Mouse (Mus musculus) limb, embryonic 11.5 days (tissue): ENCODE measurements at regions not wholly inside any gene's neighbourhood (a gene's known extent, or its start where the extent isn't known, plus 50 kb on each side); places are given as distances from the start of the nearest gene placed in this dataset.

Experiments
- ATAC-seq: fragments of 200-750 bp; cut with Nextera tagmentation; 2 replicates; pipeline ENCODE4 v1.8.0; 2017; ENCODE audit warnings: low read depth; ENCODE audit not compliant: insufficient number of reproducible peaks, low FRiP score, low TSS enrichment
- DNase-seq: peaks from one replicate; pipeline ENCODE4 v3.0.0-alpha.2; 2015; ENCODE audit warnings: low spot score
- H3K27ac ChIP-seq: fragments of 300-500 bp; sonication (generic); replicated peaks from 2 replicates; pipeline ENCODE4 v1.5.1; 2014; ENCODE audit warnings: low read depth, mild to moderate bottlenecking, low read length
- H3K27me3 ChIP-seq: fragments of 300-500 bp; sonication (generic); 2 replicates; pipeline ENCODE4 v1.6.1; 2014; ENCODE audit warnings: mild to moderate bottlenecking, low read length, mixed read lengths; ENCODE audit not compliant: control insufficient read depth, insufficient read depth
- H3K36me3 ChIP-seq: fragments of 300-500 bp; sonication (generic); 2 replicates; pipeline ENCODE4 v1.6.1; 2014; ENCODE audit warnings: mild to moderate bottlenecking, low read length, moderate library complexity, mixed read lengths; ENCODE audit not compliant: control insufficient read depth, insufficient read depth
- H3K4me1 ChIP-seq: fragments of 300-500 bp; sonication (generic); 2 replicates; pipeline ENCODE4 v1.6.1; 2014; ENCODE audit warnings: low read length, mixed read lengths; ENCODE audit not compliant: control insufficient read depth, insufficient read depth
- H3K4me2 ChIP-seq: fragments of 300-500 bp; sonication (generic); 2 replicates; pipeline ENCODE4 v1.6.1; 2014; ENCODE audit warnings: low read depth, mild to moderate bottlenecking, moderate library complexity; ENCODE audit not compliant: severe bottlenecking
- H3K4me3 ChIP-seq: fragments of 300-500 bp; sonication (generic); 2 replicates; pipeline ENCODE4 v1.5.1; 2014; ENCODE audit warnings: low read depth, low read length
- H3K9ac ChIP-seq: fragments of 300-500 bp; sonication (generic); 2 replicates; pipeline ENCODE4 v1.6.1; 2014; ENCODE audit warnings: mild to moderate bottlenecking, low read length
- H3K9me3 ChIP-seq: fragments of 300-500 bp; sonication (generic); 2 replicates; pipeline ENCODE4 v1.6.1; 2016; ENCODE audit warnings: low read length; ENCODE audit not compliant: control insufficient read depth
- WGBS: fragments of 180-500 bp; shearing (Covaris S2); extraction: QIAGEN DNeasy Blood & Tissue Kit; methylation state at CpG from one replicate; pipeline ENCODE4 v1.1.7; 2014; 5-methylcytosine and 5-hydroxymethylcytosine counted together

- H3K36me3 ChIP-seq: no peaks in the 10 kb centered on the region
- ATAC-seq: no peak
These were observed 112.5 kb upstream of the Hmgn3 start for GRCm38 (mm10) chr9:83258986-83259385.

GRCm38 (mm10) chr9:83258476-83258875 lies 112.0 kb upstream of the Hmgn3 start:
- Histone ChIP-seq H3K4me2 (no peak overlapping the region), H3K36me3 (no peaks in the 10 kb centered on the region), H3K9me3 (no peaks in the 10 kb centered on the region), H3K4me1 (no peaks in the 10 kb centered on the region), H3K27me3 (no peaks in the 10 kb centered on the region), H3K27ac (no peak overlapping the region), H3K4me3 (no peak overlapping the region), H3K9ac (no peak overlapping the region)
- WGBS: 85% methylated on average over 3 of the region's 3 CpGs
- DNase-seq: no peak
- no peak for ATAC-seq

More at GRCm38 (mm10) chr9:83258986-83259385, 112.5 kb upstream of the Hmgn3 start:
- H3K9ac ChIP-seq: no peak overlapping the region
- no peak overlapping the region for H3K4me2 ChIP-seq
- 87% methylated on average over 3 of the region's 3 CpGs for WGBS
- no peak overlapping the region for H3K4me3 ChIP-seq
- no peaks in the 10 kb centered on the region for H3K27me3 ChIP-seq
- no peak for DNase-seq
- no peaks in the 10 kb centered on the region for H3K4me1 ChIP-seq
- no peak overlapping the region for H3K27ac ChIP-seq
- H3K9me3 ChIP-seq: no peaks in the 10 kb centered on the region

GRCm38 (mm10) chr9:83254356-83254755 lies 107.9 kb upstream of the Hmgn3 start:
- DNase-seq: no peak

GRCm38 (mm10) chr9:83253789-83254188 lies 107.3 kb upstream of the Hmgn3 start:
- H3K4me3 ChIP-seq: no peak overlapping the region
- 90% methylated on average over 11 of the region's 11 CpGs for WGBS
- no peaks in the 10 kb centered on the region for H3K27me3 ChIP-seq
- DNase-seq (no peak), ATAC-seq (no peak)
- H3K9me3 ChIP-seq: no peaks in the 10 kb centered on the region
- no peak overlapping the region for H3K27ac ChIP-seq
- no peaks in the 10 kb centered on the region for H3K4me1 ChIP-seq
- H3K9ac ChIP-seq: no peak overlapping the region
- H3K36me3 ChIP-seq: no peaks in the 10 kb centered on the region
- no peak overlapping the region for H3K4me2 ChIP-seq

More at GRCm38 (mm10) chr9:83254356-83254755, 107.9 kb upstream of the Hmgn3 start:
- no peaks in the 10 kb centered on the region for H3K36me3 ChIP-seq
- ATAC-seq: no peak
- 92% methylated on average over 6 of the region's 6 CpGs for WGBS
- H3K27ac ChIP-seq: no peak overlapping the region
- H3K27me3 ChIP-seq: no peaks in the 10 kb centered on the region
- H3K4me3 ChIP-seq: no peak overlapping the region
- H3K9ac ChIP-seq: no peak overlapping the region
- no peak overlapping the region for H3K4me2 ChIP-seq
- H3K9me3 ChIP-seq: no peaks in the 10 kb centered on the region
- H3K4me1 ChIP-seq: no peaks in the 10 kb centered on the region

- Histone ChIP-seq H3K4me3 (no peak overlapping the region), H3K27ac (no peak overlapping the region), H3K9ac (no peak overlapping the region), H3K4me1 (no peaks in the 10 kb centered on the region), H3K4me2 (no peak overlapping the region), H3K27me3 (no peaks in the 10 kb centered on the region), H3K9me3 (no peaks in the 10 kb centered on the region), H3K36me3 (no peaks in the 10 kb centered on the region)
- ATAC-seq (no peak), DNase-seq (no peak)
- 75% methylated on average over 5 of the region's 5 CpGs for WGBS
These were observed 105.3 kb upstream of the Hmgn3 start for GRCm38 (mm10) chr9:83251793-83252192.

GRCm38 (mm10) chr9:83249871-83250270 lies 103.4 kb upstream of the Hmgn3 start:
- DNase-seq: no peak
- Histone ChIP-seq H3K4me2 (no peak overlapping the region), H3K27ac (no peak overlapping the region), H3K9ac (no peak overlapping the region), H3K4me3 (no peak overlapping the region), H3K4me1 (no peaks in the 10 kb centered on the region), H3K36me3 (no peaks in the 10 kb centered on the region), H3K27me3 (no peaks in the 10 kb centered on the region), H3K9me3 (no peaks in the 10 kb centered on the region)
- 93% methylated on average over 5 of the region's 5 CpGs for WGBS
- no peak for ATAC-seq

- WGBS: 83% methylated on average over 2 of the region's 2 CpGs
These were observed 101.8 kb upstream of the Hmgn3 start for GRCm38 (mm10) chr9:83248164-83248730.

GRCm38 (mm10) chr9:83247066-83247668 lies 100.7 kb upstream of the Hmgn3 start:
- Histone ChIP-seq H3K9me3 (no peaks in the 10 kb centered on the region), H3K4me2 (no peak overlapping the region), H3K27me3 (no peaks in the 10 kb centered on the region), H3K36me3 (no peaks in the 10 kb centered on the region), H3K4me1 (no peaks in the 10 kb centered on the region), H3K4me3 (no peak overlapping the region), H3K9ac (no peak overlapping the region), H3K27ac (no peak overlapping the region)
- 74% methylated on average over 12 of the region's 12 CpGs for WGBS
- no peak for DNase-seq
- no peak for ATAC-seq

More at GRCm38 (mm10) chr9:83248164-83248730, 101.8 kb upstream of the Hmgn3 start:
- no peaks in the 10 kb centered on the region for H3K9me3 ChIP-seq
- no peak overlapping the region for H3K4me2 ChIP-seq
- H3K27ac ChIP-seq: no peak overlapping the region
- H3K9ac ChIP-seq: no peak overlapping the region
- no peaks in the 10 kb centered on the region for H3K27me3 ChIP-seq
- DNase-seq (no peak), ATAC-seq (no peak)
- H3K4me3 ChIP-seq: no peak overlapping the region
- no peaks in the 10 kb centered on the region for H3K36me3 ChIP-seq
- H3K4me1 ChIP-seq: no peaks in the 10 kb centered on the region

GRCm38 (mm10) chr9:83241119-83241518 lies 94.6 kb upstream of the Hmgn3 start:
- H3K27me3 ChIP-seq: no peaks in the 10 kb centered on the region
- no peak for DNase-seq
- no peaks in the 10 kb centered on the region for H3K4me1 ChIP-seq
- WGBS: 86% methylated on average over 4 of the region's 4 CpGs
- H3K9me3 ChIP-seq: no peaks in the 10 kb centered on the region
- ATAC-seq: no peak
- H3K27ac ChIP-seq: no peak overlapping the region
- no peak overlapping the region for H3K4me2 ChIP-seq
- no peak overlapping the region for H3K9ac ChIP-seq
- no peak overlapping the region for H3K4me3 ChIP-seq
- no peaks in the 10 kb centered on the region for H3K36me3 ChIP-seq
